Mouse (Mus musculus): ENCODE data around the gene Chrna9.

DNA sequence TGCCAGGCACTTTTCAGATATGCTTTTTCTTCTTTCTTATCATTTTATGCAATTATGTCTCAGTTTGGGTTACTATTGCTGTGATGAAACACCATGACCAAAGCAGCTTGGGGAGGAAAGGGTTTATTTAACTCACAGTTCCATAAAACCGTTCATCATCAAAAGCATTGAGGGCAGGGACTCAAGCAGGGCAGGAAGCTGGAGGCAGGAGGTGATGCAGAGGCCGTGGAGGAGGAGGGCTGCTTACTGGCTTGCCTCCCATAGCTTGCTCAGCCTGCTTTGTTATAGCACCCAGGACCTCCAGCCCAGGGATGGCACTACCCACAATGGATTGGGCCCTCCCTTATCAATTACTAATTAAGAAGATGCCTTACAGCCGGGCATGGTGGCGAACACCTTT is 6.4 kb downstream of the Chrna9 start:
- TF ChIP-seq CTCF (IDR thresholded peaks at IDR 0.05; ENCODE audit: low read depth, low read length), result no peak
- no peak for TF ChIP-seq POLR2A (IDR thresholded peaks at IDR 0.05; ENCODE audit: borderline replicate concordance, low read depth, low read length)

Measured in bone marrow macrophage, adult 2 months (primary cell).